Mouse (Mus musculus) limb, embryonic 11.5 days (tissue): ENCODE results near the gene Mchr1. TPM values are rescaled to one million over a fixed set of nuclear protein-coding genes. Genes with fewer than 3 reads are reported as not detected.

Source experiments
- ATAC-seq: fragments of 200-750 bp; cut with Nextera tagmentation; 2 replicates; pipeline ENCODE4 v1.8.0; 2017; ENCODE audit warnings: low read depth; ENCODE audit not compliant: insufficient number of reproducible peaks, low FRiP score, low TSS enrichment
- DNase-seq: peaks from one replicate; pipeline ENCODE4 v3.0.0-alpha.2; 2015; ENCODE audit warnings: low spot score
- H3K27ac ChIP-seq: fragments of 300-500 bp; sonication (generic); replicated peaks from 2 replicates; pipeline ENCODE4 v1.5.1; 2014; ENCODE audit warnings: low read depth, mild to moderate bottlenecking, low read length
- H3K27me3 ChIP-seq: fragments of 300-500 bp; sonication (generic); 2 replicates; pipeline ENCODE4 v1.6.1; 2014; ENCODE audit warnings: mild to moderate bottlenecking, low read length, mixed read lengths; ENCODE audit not compliant: control insufficient read depth, insufficient read depth
- H3K36me3 ChIP-seq: fragments of 300-500 bp; sonication (generic); 2 replicates; pipeline ENCODE4 v1.6.1; 2014; ENCODE audit warnings: mild to moderate bottlenecking, low read length, moderate library complexity, mixed read lengths; ENCODE audit not compliant: control insufficient read depth, insufficient read depth
- H3K4me1 ChIP-seq: fragments of 300-500 bp; sonication (generic); 2 replicates; pipeline ENCODE4 v1.6.1; 2014; ENCODE audit warnings: low read length, mixed read lengths; ENCODE audit not compliant: control insufficient read depth, insufficient read depth
- H3K4me2 ChIP-seq: fragments of 300-500 bp; sonication (generic); 2 replicates; pipeline ENCODE4 v1.6.1; 2014; ENCODE audit warnings: low read depth, mild to moderate bottlenecking, moderate library complexity; ENCODE audit not compliant: severe bottlenecking
- H3K4me3 ChIP-seq: fragments of 300-500 bp; sonication (generic); 2 replicates; pipeline ENCODE4 v1.5.1; 2014; ENCODE audit warnings: low read depth, low read length
- H3K9ac ChIP-seq: fragments of 300-500 bp; sonication (generic); 2 replicates; pipeline ENCODE4 v1.6.1; 2014; ENCODE audit warnings: mild to moderate bottlenecking, low read length
- H3K9me3 ChIP-seq: fragments of 300-500 bp; sonication (generic); 2 replicates; pipeline ENCODE4 v1.6.1; 2016; ENCODE audit warnings: low read length; ENCODE audit not compliant: control insufficient read depth
- WGBS: fragments of 180-500 bp; shearing (Covaris S2); extraction: QIAGEN DNeasy Blood & Tissue Kit; methylation state at CpG from one replicate; pipeline ENCODE4 v1.1.7; 2014; 5-methylcytosine and 5-hydroxymethylcytosine counted together
- polyA plus RNA-seq: library from polyadenylated mRNA; unstranded; fragments of >200 nt; fragmentation: Nextera tagmentation; extraction: Ambion mirVana; gene quantifications from 2 replicates; pipeline ENCODE4 v1.2.1, GENCODE M21; 2014

Mchr1 gene
- polyA plus RNA-seq, 1 experiment from 2014 or later: 0.28 TPM

GRCm38 (mm10) chr15:81248951-81249579, 13.8 kb downstream of the Mchr1 start:
- Histone ChIP-seq H3K4me1 (no peaks in the 10 kb centered on the region), H3K27ac (no peak overlapping the region), H3K36me3 (no peaks in the 10 kb centered on the region), H3K4me3 (no peak overlapping the region), H3K9me3 (no peaks in the 10 kb centered on the region), H3K9ac (no peak overlapping the region), H3K4me2 (no peak overlapping the region), H3K27me3 (no peaks in the 10 kb centered on the region)
- no peak for ATAC-seq
- WGBS: 83% methylated on average over 4 of the region's 4 CpGs
- DNase-seq: no peak

GRCm38 (mm10) chr15:81252626-81253174, 17.4 kb downstream of the Mchr1 start:
- ATAC-seq (no peak), DNase-seq (no peak)
- Histone ChIP-seq H3K4me1 (no peaks in the 10 kb centered on the region), H3K27ac (no peak overlapping the region), H3K36me3 (no peaks in the 10 kb centered on the region), H3K9me3 (no peaks in the 10 kb centered on the region), H3K9ac (no peak overlapping the region), H3K4me2 (no peak overlapping the region), H3K27me3 (no peaks in the 10 kb centered on the region), H3K4me3 (no peak overlapping the region)
- 58% methylated on average over 4 of the region's 4 CpGs for WGBS

- ATAC-seq: no peak
- no peak overlapping the region for H3K4me2 ChIP-seq
- no peak overlapping the region for H3K4me3 ChIP-seq
- H3K9me3 ChIP-seq: no peaks in the 10 kb centered on the region
- DNase-seq: no peak
- H3K4me1 ChIP-seq: no peaks in the 10 kb centered on the region
- H3K36me3 ChIP-seq: no peaks in the 10 kb centered on the region
- H3K9ac ChIP-seq: no peak overlapping the region
- H3K27me3 ChIP-seq: no peaks in the 10 kb centered on the region
- no peak overlapping the region for H3K27ac ChIP-seq
- 63% methylated on average over 2 of the region's 2 CpGs for WGBS
Observed at GRCm38 (mm10) chr15:81253585-81253984, 18.3 kb downstream of the Mchr1 start.

DNA sequence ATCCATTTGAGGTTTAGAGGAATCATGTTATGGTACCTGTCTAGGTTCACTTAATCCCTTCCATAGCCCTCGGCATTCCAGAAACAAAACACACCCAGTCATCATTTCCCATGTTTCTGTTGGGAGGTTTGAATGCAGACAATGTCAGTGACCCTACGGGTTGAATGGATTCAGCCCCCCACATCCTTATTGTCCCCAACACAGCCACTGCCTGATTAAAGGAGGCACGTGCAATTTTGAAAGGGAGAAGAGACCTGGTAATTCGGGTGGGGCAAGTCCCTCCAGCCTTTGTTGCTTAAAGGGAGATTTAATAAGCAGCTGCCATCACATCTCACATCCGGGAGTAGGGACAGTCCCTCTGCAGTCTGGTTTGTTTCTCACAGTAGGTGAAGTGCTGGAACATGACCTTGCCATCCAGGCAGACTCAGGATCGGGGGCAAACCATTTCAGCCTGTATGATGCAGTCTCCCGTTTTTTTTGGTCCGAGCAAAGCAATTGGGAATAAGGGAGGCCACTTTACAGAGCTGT, 18.9 kb downstream of the Mchr1 start:
- no peak for ATAC-seq
- no peaks in the 10 kb centered on the region for H3K4me1 ChIP-seq
- H3K9ac ChIP-seq: no peak overlapping the region
- no peaks in the 10 kb centered on the region for H3K27me3 ChIP-seq
- no peak for DNase-seq
- H3K27ac ChIP-seq: no peak overlapping the region
- no peaks in the 10 kb centered on the region for H3K36me3 ChIP-seq
- H3K4me2 ChIP-seq: no peak overlapping the region
- no peaks in the 10 kb centered on the region for H3K9me3 ChIP-seq
- WGBS: 62% methylated on average over 8 of the region's 8 CpGs
- no peak overlapping the region for H3K4me3 ChIP-seq

DNA sequence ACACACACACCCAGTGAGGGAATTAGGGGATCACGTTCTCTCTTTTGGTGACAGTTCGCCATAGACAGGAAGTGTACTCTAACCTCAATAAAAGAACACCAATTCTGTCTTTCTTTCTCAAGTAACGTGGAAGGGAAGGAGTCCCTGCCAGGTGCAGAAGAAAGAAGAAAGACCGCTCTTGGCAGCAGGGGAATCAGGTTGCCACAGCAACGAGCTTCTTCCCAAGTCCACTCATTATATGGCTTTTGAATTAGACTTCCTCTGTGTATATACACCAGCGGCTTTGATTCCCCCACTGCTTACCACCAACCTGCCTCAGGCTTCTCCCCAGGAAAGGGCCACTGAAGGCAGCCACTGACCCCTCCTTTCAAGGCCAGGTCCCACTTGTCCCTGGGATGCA, 19.8 kb downstream of the Mchr1 start:
- DNase-seq (no peak), ATAC-seq (no peak)
- WGBS: 65% methylated on average over 6 of the region's 6 CpGs
- Histone ChIP-seq H3K9me3 (no peaks in the 10 kb centered on the region), H3K36me3 (no peaks in the 10 kb centered on the region), H3K4me2 (no peak overlapping the region), H3K27me3 (no peaks in the 10 kb centered on the region), H3K9ac (no peak overlapping the region), H3K4me3 (no peak overlapping the region), H3K27ac (no peak overlapping the region), H3K4me1 (no peaks in the 10 kb centered on the region)

GRCm38 (mm10) chr15:81258296-81258695, 23.0 kb downstream of the Mchr1 start:
- Histone ChIP-seq H3K27ac (no peak overlapping the region), H3K36me3 (no peaks in the 10 kb centered on the region), H3K4me1 (no peaks in the 10 kb centered on the region), H3K4me3 (no peak overlapping the region), H3K27me3 (no peaks in the 10 kb centered on the region), H3K9me3 (no peaks in the 10 kb centered on the region), H3K9ac (no peak overlapping the region), H3K4me2 (no peak overlapping the region)
- DNase-seq (no peak), ATAC-seq (no peak)
- WGBS: 67% methylated on average over 9 of the region's 9 CpGs

DNA sequence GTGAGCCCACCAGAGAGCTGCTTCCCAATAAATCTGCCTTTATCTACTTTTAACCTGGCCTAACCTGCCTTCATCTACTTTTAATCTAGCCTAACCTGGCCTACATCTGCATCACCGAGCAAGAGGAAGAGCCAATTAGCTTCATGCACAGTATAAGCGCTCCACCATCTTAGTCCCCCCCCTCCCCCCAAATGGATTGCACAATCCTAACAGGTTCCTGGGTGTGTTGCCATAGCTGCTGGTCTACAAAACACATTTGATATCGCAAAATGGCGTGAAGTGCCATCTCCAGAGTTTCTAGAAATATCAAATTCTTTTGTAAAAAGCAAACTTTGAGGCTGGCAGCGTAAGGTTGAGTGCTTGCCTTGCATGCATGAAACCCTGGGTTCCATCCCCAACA, 24.0 kb downstream of the Mchr1 start:
- DNase-seq (no peak), ATAC-seq (no peak)
- Histone ChIP-seq H3K9me3 (no peaks in the 10 kb centered on the region), H3K4me1 (no peaks in the 10 kb centered on the region), H3K9ac (no peak overlapping the region), H3K4me2 (no peak overlapping the region), H3K27ac (no peak overlapping the region), H3K4me3 (no peak overlapping the region), H3K36me3 (no peaks in the 10 kb centered on the region), H3K27me3 (no peaks in the 10 kb centered on the region)
- WGBS: 92% methylated on average over 5 of the region's 5 CpGs

DNA sequence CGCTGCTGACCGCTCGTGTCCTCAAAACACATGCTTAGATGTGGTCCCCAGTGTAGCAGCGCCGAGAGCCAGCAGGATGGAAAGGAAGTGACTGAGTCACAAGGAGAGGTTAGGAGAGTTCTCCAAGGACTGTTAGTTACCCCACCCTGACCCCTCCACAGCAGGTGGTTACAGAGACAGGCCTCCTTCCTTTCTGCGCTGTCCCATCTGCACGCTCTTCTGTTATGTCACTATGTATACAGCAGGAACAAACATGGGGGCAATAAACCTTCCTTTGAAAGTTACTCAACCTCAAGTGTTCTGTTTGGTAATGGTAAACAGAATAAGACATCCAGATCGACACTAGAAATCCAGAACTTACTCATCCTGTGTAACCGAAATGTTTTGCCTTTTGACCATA, 24.9 kb downstream of the Mchr1 start:
- H3K27me3 ChIP-seq: no peaks in the 10 kb centered on the region
- no peaks in the 10 kb centered on the region for H3K4me1 ChIP-seq
- 74% methylated on average over 9 of the region's 9 CpGs for WGBS
- no peak for ATAC-seq
- no peak overlapping the region for H3K4me3 ChIP-seq
- no peak overlapping the region for H3K4me2 ChIP-seq
- no peak for DNase-seq
- H3K9ac ChIP-seq: no peak overlapping the region
- H3K36me3 ChIP-seq: no peaks in the 10 kb centered on the region
- H3K27ac ChIP-seq: no peak overlapping the region
- H3K9me3 ChIP-seq: no peaks in the 10 kb centered on the region
